Mouse (Mus musculus) embryonic facial prominence, embryonic 13.5 days (tissue): ENCODE results near the gene Rsph3a. TPM values are rescaled to one million over a fixed set of nuclear protein-coding genes. Genes with fewer than 3 reads are reported as not detected.
"Not testable (repeated sequence)": the region's sequence is repeated elsewhere in the genome, so short reads cannot be mapped to it uniquely, and the experiment has no call there.

ENCODE experiments used
- ATAC-seq: fragments of 200-750 bp; cut with Nextera tagmentation; 2 replicates; pipeline ENCODE4 v1.8.0; 2017; ENCODE audit warnings: low read depth; ENCODE audit not compliant: insufficient number of reproducible peaks, insufficient read depth, low FRiP score, low TSS enrichment
- H3K27ac ChIP-seq: fragments of 300-500 bp; sonication (generic); 2 replicates; pipeline ENCODE4 v1.5.1; 2015; ENCODE audit warnings: moderate library complexity, mild to moderate bottlenecking, inconsistent platforms
- H3K27me3 ChIP-seq: fragments of 300-500 bp; sonication (generic); 2 replicates; pipeline ENCODE4 v1.6.1; 2015; ENCODE audit warnings: mild to moderate bottlenecking, inconsistent platforms
- H3K36me3 ChIP-seq: fragments of 300-500 bp; sonication (generic); 2 replicates; pipeline ENCODE4 v1.6.1; 2015; ENCODE audit warnings: mild to moderate bottlenecking, inconsistent platforms
- H3K4me1 ChIP-seq: fragments of 300-500 bp; sonication (generic); 2 replicates; pipeline ENCODE4 v1.6.1; 2015; ENCODE audit warnings: inconsistent platforms
- H3K4me2 ChIP-seq: fragments of 300-500 bp; sonication (generic); 2 replicates; pipeline ENCODE4 v1.6.1; 2015; ENCODE audit warnings: moderate library complexity, mild to moderate bottlenecking, inconsistent platforms
- H3K4me3 ChIP-seq: fragments of 300-500 bp; sonication (generic); 2 replicates; pipeline ENCODE4 v1.5.1; 2015; ENCODE audit warnings: mild to moderate bottlenecking, inconsistent platforms
- H3K9ac ChIP-seq: fragments of 300-500 bp; sonication (generic); 2 replicates; pipeline ENCODE4 v1.6.1; 2015; ENCODE audit warnings: mild to moderate bottlenecking, inconsistent platforms
- H3K9me3 ChIP-seq: fragments of 300-500 bp; sonication (generic); 2 replicates; pipeline ENCODE4 v1.6.1; 2016; ENCODE audit warnings: inconsistent platforms
- WGBS: fragments of 180-500 bp; shearing (Covaris S2); methylation state at CpG from one replicate; pipeline ENCODE4 v1.1.7; 2015; ENCODE audit warnings: mixed read lengths; 5-methylcytosine and 5-hydroxymethylcytosine counted together
- polyA plus RNA-seq: library from polyadenylated mRNA; unstranded; fragments of >200 nt; fragmentation: Nextera tagmentation; extraction: Ambion mirVana; gene quantifications from 2 replicates; pipeline ENCODE4 v1.2.1, GENCODE M21; 2015

Gene Rsph3a
- polyA plus RNA-seq, 1 experiment from 2014 or later: 48.7 TPM

DNA sequence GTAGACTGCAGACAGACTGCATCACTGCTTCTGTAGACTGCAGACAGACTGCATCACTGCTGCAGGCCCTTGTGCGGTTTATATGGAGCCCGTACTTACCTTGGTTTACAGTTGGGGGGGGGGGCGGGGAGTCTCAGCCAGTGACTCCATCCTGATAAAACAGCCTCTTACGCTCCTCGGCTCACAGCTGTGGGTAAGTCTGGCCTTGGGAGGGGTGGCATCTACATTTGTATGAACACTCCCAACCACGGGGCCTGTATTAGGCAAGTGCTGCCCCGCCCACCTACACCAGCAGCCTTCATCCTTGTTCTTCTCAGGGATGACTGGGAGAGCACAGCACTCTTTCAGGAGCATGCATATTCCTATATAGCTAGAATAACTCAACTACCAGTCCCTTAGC, 41.6 kb downstream of the Rsph3a start:
- not testable (repeated sequence) for H3K9me3 ChIP-seq, H3K27me3 ChIP-seq, ATAC-seq, H3K9ac ChIP-seq, H3K4me2 ChIP-seq, H3K27ac ChIP-seq, H3K4me1 ChIP-seq, H3K36me3 ChIP-seq, H3K4me3 ChIP-seq
- 76% methylated on average over 7 of the region's 7 CpGs for WGBS

- H3K4me3 ChIP-seq, H3K4me1 ChIP-seq, H3K4me2 ChIP-seq, ATAC-seq, H3K9ac ChIP-seq, H3K27me3 ChIP-seq, H3K27ac ChIP-seq, H3K9me3 ChIP-seq, H3K36me3 ChIP-seq: not testable (repeated sequence)
- WGBS: 81% methylated on average over 10 of the region's 10 CpGs
Observed at GRCm38 (mm10) chr17:8003248-8003647, 57.8 kb downstream of the Rsph3a start.

- H3K36me3 ChIP-seq, H3K27ac ChIP-seq, H3K4me2 ChIP-seq, H3K27me3 ChIP-seq, ATAC-seq, H3K4me1 ChIP-seq, H3K9ac ChIP-seq, H3K4me3 ChIP-seq, H3K9me3 ChIP-seq: not testable (repeated sequence)
- WGBS: 71% methylated on average over 1 of the region's 6 CpGs
Observed at GRCm38 (mm10) chr17:8006771-8007170, 61.4 kb downstream of the Rsph3a start.

DNA sequence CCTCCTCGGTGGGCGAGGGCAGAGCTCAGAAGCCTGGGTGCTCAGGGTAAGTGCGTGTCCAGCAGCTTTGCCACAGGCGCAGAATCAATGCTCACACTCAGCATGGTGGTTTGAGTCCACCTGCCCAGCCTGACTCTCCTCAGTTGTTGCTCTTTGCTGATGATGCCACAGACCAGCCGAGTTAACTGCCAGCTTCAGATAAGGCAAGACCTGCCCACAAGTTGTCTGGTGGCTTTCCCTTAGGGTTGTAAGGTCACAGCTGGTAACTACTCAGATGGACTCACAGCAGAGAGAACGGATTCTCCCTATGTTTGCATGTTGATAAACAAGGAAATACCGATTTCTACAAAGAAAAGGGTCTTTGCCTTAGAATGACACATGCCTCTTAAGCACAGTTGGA, 64.2 kb downstream of the Rsph3a start:
- WGBS: 83% methylated on average over 6 of the region's 7 CpGs
- H3K27ac ChIP-seq, ATAC-seq: not testable (repeated sequence)

GRCm38 (mm10) chr17:8013974-8014373, 68.6 kb downstream of the Rsph3a start:
- H3K9ac ChIP-seq, H3K4me1 ChIP-seq, H3K9me3 ChIP-seq, H3K36me3 ChIP-seq, H3K27ac ChIP-seq, H3K4me2 ChIP-seq, H3K27me3 ChIP-seq, H3K4me3 ChIP-seq, ATAC-seq: not testable (repeated sequence)
- WGBS: 91% methylated on average over 4 of the region's 4 CpGs

More for the DNA sequence above, 64.2 kb downstream of the Rsph3a start:
- not testable (repeated sequence) for H3K27me3 ChIP-seq, H3K4me3 ChIP-seq, H3K4me2 ChIP-seq, H3K9me3 ChIP-seq, H3K9ac ChIP-seq, H3K36me3 ChIP-seq, H3K4me1 ChIP-seq

DNA sequence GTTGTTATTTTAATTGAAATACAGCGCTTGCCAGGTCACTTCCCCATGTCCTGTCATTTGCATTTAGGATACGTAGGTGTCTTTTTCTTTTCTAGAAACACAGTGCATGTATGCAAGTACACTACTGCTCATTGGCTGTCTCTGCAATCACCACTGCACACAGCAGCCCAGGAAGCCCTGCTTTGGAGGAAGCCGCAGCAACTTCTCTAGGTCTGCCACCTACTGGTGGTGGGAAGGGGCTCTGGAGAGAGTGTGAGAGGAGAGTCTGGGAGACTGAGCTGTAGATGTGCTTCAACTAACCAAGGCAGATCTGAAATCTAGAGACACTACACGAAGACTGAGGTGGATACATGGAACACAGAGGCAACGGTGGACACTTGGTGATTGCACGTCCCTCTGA, 77.3 kb downstream of the Rsph3a start:
- H3K4me2 ChIP-seq, H3K9me3 ChIP-seq, H3K27me3 ChIP-seq, H3K4me3 ChIP-seq, ATAC-seq, H3K4me1 ChIP-seq, H3K9ac ChIP-seq, H3K36me3 ChIP-seq, H3K27ac ChIP-seq: not testable (repeated sequence)
- WGBS: no CpG with 5 or more reads among the region's 6 CpGs

- not testable (repeated sequence) for ATAC-seq, H3K4me2 ChIP-seq, H3K9me3 ChIP-seq, H3K4me1 ChIP-seq, H3K27ac ChIP-seq, H3K4me3 ChIP-seq, H3K36me3 ChIP-seq, H3K27me3 ChIP-seq, H3K9ac ChIP-seq
- no CpG with 5 or more reads among the region's 12 CpGs for WGBS
Observed at GRCm38 (mm10) chr17:8027475-8028168, 82.2 kb downstream of the Rsph3a start.

Other genes starting within 250 kb of the Rsph3a start
- 22.5 and 23.5 TPM in 2 replicates for gene Fndc1, start 118.3 kb upstream of the Rsph3a start, polyA plus RNA-seq
- 0.65 and 0.66 TPM in 2 replicates for gene Tagap, start 19.6 kb upstream of the Rsph3a start, polyA plus RNA-seq
- 0.21 and 0.27 TPM in 2 replicates for gene Gm49673, start 202.2 kb downstream of the Rsph3a start, polyA plus RNA-seq
- 21.9 and 24.8 TPM in 2 replicates for gene Rnaset2a, start 202.5 kb downstream of the Rsph3a start, polyA plus RNA-seq
- gene Fgfr1op, start 219.9 kb downstream of the Rsph3a start, polyA plus RNA-seq: 35.0 and 35.7 TPM in 2 replicates